Mouse (Mus musculus) kidney, embryonic 14.5 days (tissue): ENCODE results near the gene Vmn1r201. TPM values are rescaled to one million over a fixed set of nuclear protein-coding genes. Genes with fewer than 3 reads are reported as not detected.

Experiments used
- ATAC-seq: fragments of 200-750 bp; cut with Nextera tagmentation; 2 replicates; pipeline ENCODE4 v1.8.0; 2017; ENCODE audit warnings: moderate number of reproducible peaks, mild to moderate bottlenecking, moderate TSS enrichment, moderate library complexity; ENCODE audit not compliant: low FRiP score, low TSS enrichment
- H3K27ac ChIP-seq: fragments of 300-500 bp; sonication (generic); 2 replicates; pipeline ENCODE4 v1.5.1; 2014; ENCODE audit warnings: low read depth, mild to moderate bottlenecking, low read length, moderate library complexity, mixed read lengths
- H3K27me3 ChIP-seq: fragments of 300-500 bp; sonication (generic); 2 replicates; pipeline ENCODE4 v1.6.1; 2014; ENCODE audit warnings: mild to moderate bottlenecking, low read length; ENCODE audit not compliant: control insufficient read depth, insufficient read depth
- H3K36me3 ChIP-seq: fragments of 300-500 bp; sonication (generic); 2 replicates; pipeline ENCODE4 v1.6.1; 2014; ENCODE audit warnings: low read length, mixed read lengths; ENCODE audit not compliant: control insufficient read depth, insufficient read depth
- H3K4me1 ChIP-seq: fragments of 300-500 bp; sonication (generic); 2 replicates; pipeline ENCODE4 v1.6.1; 2014; ENCODE audit warnings: low read length, mixed read lengths; ENCODE audit not compliant: control insufficient read depth, insufficient read depth
- H3K4me2 ChIP-seq: fragments of 300-500 bp; sonication (generic); replicated peaks from 2 replicates; pipeline ENCODE4 v1.6.1; 2014; ENCODE audit warnings: low read depth, mild to moderate bottlenecking, low read length
- H3K4me3 ChIP-seq: fragments of 300-500 bp; sonication (generic); 2 replicates; pipeline ENCODE4 v1.5.1; 2014; ENCODE audit warnings: mild to moderate bottlenecking, low read length
- H3K9ac ChIP-seq: fragments of 300-500 bp; sonication (generic); 2 replicates; pipeline ENCODE4 v1.6.1; 2014; ENCODE audit warnings: low read depth, mild to moderate bottlenecking, low read length, moderate library complexity
- H3K9me3 ChIP-seq: fragments of 300-500 bp; sonication (generic); 2 replicates; pipeline ENCODE4 v1.6.1; 2016; ENCODE audit warnings: low read length; ENCODE audit not compliant: control insufficient read depth
- WGBS: fragments of 180-500 bp; shearing (Covaris S2); extraction: QIAGEN DNeasy Blood & Tissue Kit; methylation state at CpG from one replicate; pipeline ENCODE4 v1.1.7; 2014; 5-methylcytosine and 5-hydroxymethylcytosine counted together
- polyA plus RNA-seq: library from polyadenylated mRNA; unstranded; fragments of >200 nt; fragmentation: Nextera tagmentation; extraction: Ambion mirVana; gene quantifications from 2 replicates; pipeline ENCODE4 v1.2.1, GENCODE M21; 2014

Gene Vmn1r201
- polyA plus RNA-seq, result not detected in 2 replicates

GRCm38 (mm10) chr13:22471623-22472022, at the start of gene Vmn1r201:
Gene Vmn1r201, plus strand, starts transcription at chr13:22471923.
- Histone ChIP-seq H3K9ac (no peak within 1 kb of the TSS), H3K4me1 (no peaks in the 10 kb centered on the region), H3K4me3 (no peak within 1 kb of the TSS), H3K9me3 (no peaks in the 10 kb centered on the region), H3K4me2 (no peak within 1 kb of the TSS), H3K36me3 (no peaks in the 10 kb centered on the region), H3K27ac (no peak within 1 kb of the TSS), H3K27me3 (no peaks in the 10 kb centered on the region)
- no peak for ATAC-seq
- 57% methylated on average over 1 of the region's 1 CpGs for WGBS

GRCm38 (mm10) chr13:22455145-22455544, 16.6 kb upstream of the Vmn1r201 start:
- H3K9ac ChIP-seq, result no peak overlapping the region
- H3K9me3 ChIP-seq, result no peaks in the 10 kb centered on the region
- no peak overlapping the region for H3K4me2 ChIP-seq
- no peaks in the 10 kb centered on the region for H3K27me3 ChIP-seq
- H3K4me1 ChIP-seq, result no peaks in the 10 kb centered on the region
- H3K4me3 ChIP-seq, result no peak overlapping the region
- no peak for ATAC-seq
- no peak overlapping the region for H3K27ac ChIP-seq
- no peaks in the 10 kb centered on the region for H3K36me3 ChIP-seq

GRCm38 (mm10) chr13:22502431-22502830, 30.7 kb downstream of the Vmn1r201 start:
- no peaks in the 10 kb centered on the region for H3K36me3 ChIP-seq

GRCm38 (mm10) chr13:22505281-22505680, 33.6 kb downstream of the Vmn1r201 start, which contains the start of gene Vmn1r202:
Gene Vmn1r202, minus strand, starts transcription at chr13:22505381.
- no peak for ATAC-seq
- Histone ChIP-seq H3K9ac (no peak within 1 kb of the TSS), H3K27ac (no peak within 1 kb of the TSS), H3K9me3 (no peaks in the 10 kb centered on the region), H3K27me3 (no peaks in the 10 kb centered on the region), H3K36me3 (no peaks in the 10 kb centered on the region), H3K4me2 (no peak within 1 kb of the TSS), H3K4me3 (no peak within 1 kb of the TSS), H3K4me1 (no peaks in the 10 kb centered on the region)

More at GRCm38 (mm10) chr13:22502431-22502830, 30.7 kb downstream of the Vmn1r201 start:
- no peaks in the 10 kb centered on the region for H3K27me3 ChIP-seq
- no peak overlapping the region for H3K4me2 ChIP-seq
- WGBS, result 73% methylated on average over 3 of the region's 3 CpGs
- H3K9ac ChIP-seq, result no peak overlapping the region
- no peak overlapping the region for H3K4me3 ChIP-seq
- H3K27ac ChIP-seq, result no peak overlapping the region
- no peaks in the 10 kb centered on the region for H3K4me1 ChIP-seq
- no peak for ATAC-seq
- no peaks in the 10 kb centered on the region for H3K9me3 ChIP-seq

- H3K36me3 ChIP-seq, result no peaks in the 10 kb centered on the region
- no peak for ATAC-seq
- H3K27me3 ChIP-seq, result no peaks in the 10 kb centered on the region
- no peaks in the 10 kb centered on the region for H3K9me3 ChIP-seq
- no peak within 1 kb of the TSS for H3K9ac ChIP-seq
- H3K4me2 ChIP-seq, result no peak within 1 kb of the TSS
- H3K4me3 ChIP-seq, result no peak within 1 kb of the TSS
- H3K4me1 ChIP-seq, result no peaks in the 10 kb centered on the region
- no peak within 1 kb of the TSS for H3K27ac ChIP-seq
Measured at GRCm38 (mm10) chr13:22517814-22518213, 46.1 kb downstream of the Vmn1r201 start, which contains the start of gene Vmn1r203. Gene Vmn1r203, plus strand, starts transcription at chr13:22518114.

Other genes with a start within 250 kb of the Vmn1r201 start
- not detected in 2 replicates for gene Vmn1r193, start 248.8 kb upstream of the Vmn1r201 start, polyA plus RNA-seq
- not detected in 2 replicates for gene Vmn1r194, start 227.7 kb upstream of the Vmn1r201 start, polyA plus RNA-seq
- not detected in 2 replicates for gene Vmn1r195, start 201.4 kb upstream of the Vmn1r201 start, polyA plus RNA-seq
- not detected in 2 replicates for gene Vmn1r196, start 182.0 kb upstream of the Vmn1r201 start, polyA plus RNA-seq
- not detected in 2 replicates for gene Vmn1r197, start 147.3 kb upstream of the Vmn1r201 start, polyA plus RNA-seq
- gene Vmn1r198, start 121.6 kb upstream of the Vmn1r201 start, polyA plus RNA-seq, result not detected in 2 replicates
- gene Vmn1r199, start 92.1 kb upstream of the Vmn1r201 start, polyA plus RNA-seq, result not detected in 2 replicates
- not detected in 2 replicates for gene Vmn1r200, start 81.5 kb upstream of the Vmn1r201 start, polyA plus RNA-seq
- not detected in 2 replicates for gene Vmn1r202, start 33.5 kb downstream of the Vmn1r201 start, polyA plus RNA-seq
- not detected in 2 replicates for gene Vmn1r203, start 46.2 kb downstream of the Vmn1r201 start, polyA plus RNA-seq
- not detected in 2 replicates for gene Vmn1r204, start 81.3 kb downstream of the Vmn1r201 start, polyA plus RNA-seq
- gene Vmn1r205, start 121.1 kb downstream of the Vmn1r201 start, polyA plus RNA-seq, result not detected in 2 replicates
- gene Vmn1r206, start 152.3 kb downstream of the Vmn1r201 start, polyA plus RNA-seq, result not detected in 2 replicates